Mouse (Mus musculus): Measurements from ENCODE around the gene Ovgp1.
"Not testable (repeated sequence)": the region's sequence is repeated elsewhere in the genome, so short reads cannot be mapped to it uniquely, and the experiment has no call there.

The Ovgp1 gene

GRCm38 (mm10) chr3:105973411-105973810, at the start of gene Ovgp1:
Ovgp1 (plus strand) TSS chr3:105973711.
- DNase-seq (ENCODE audit: low spot score in 2 of 2): no peak

GRCm38 (mm10) chr3:105924616-105925015, 48.9 kb upstream of the Ovgp1 start:
- DNase-seq (ENCODE audit: low spot score in 2 of 2): no peak

- DNase-seq (ENCODE audit: low spot score in 2 of 2): no peak
Measured at GRCm38 (mm10) chr3:105927561-105928194, 45.8 kb upstream of the Ovgp1 start.

- no peak for DNase-seq (ENCODE audit: low spot score in 2 of 2)
Measured at GRCm38 (mm10) chr3:105928195-105928569, 45.3 kb upstream of the Ovgp1 start.

- DNase-seq (ENCODE audit: low spot score in 2 of 2): no peak
Measured at GRCm38 (mm10) chr3:105928781-105929180, 44.7 kb upstream of the Ovgp1 start.

GRCm38 (mm10) chr3:105929821-105930220, 43.7 kb upstream of the Ovgp1 start:
- no peak for DNase-seq (ENCODE audit: low spot score in 2 of 2)

GRCm38 (mm10) chr3:105931095-105931494, 42.4 kb upstream of the Ovgp1 start:
- DNase-seq (ENCODE audit: low spot score in 2 of 2): no peak

- no peak for DNase-seq (ENCODE audit: low spot score in 2 of 2)
Measured at GRCm38 (mm10) chr3:105932240-105933071, 41.1 kb upstream of the Ovgp1 start, which contains the start of gene I830077J02Rik. I830077J02Rik (minus strand) TSS chr3:105932664.

GRCm38 (mm10) chr3:105933926-105934325, 39.6 kb upstream of the Ovgp1 start:
- no peak for DNase-seq (ENCODE audit: low spot score in 2 of 2)

GRCm38 (mm10) chr3:105935033-105935432, 38.5 kb upstream of the Ovgp1 start:
- no peak for DNase-seq (ENCODE audit: low spot score in 2 of 2)

- no peak for DNase-seq (ENCODE audit: low spot score in 2 of 2)
Measured at GRCm38 (mm10) chr3:105936111-105936510, 37.4 kb upstream of the Ovgp1 start.

GRCm38 (mm10) chr3:105951348-105951747, 22.2 kb upstream of the Ovgp1 start:
- DNase-seq (ENCODE audit: low spot score in 2 of 2): no peak

GRCm38 (mm10) chr3:105957235-105957634, 16.3 kb upstream of the Ovgp1 start:
- DNase-seq (ENCODE audit: low spot score in 2 of 2): no peak

GRCm38 (mm10) chr3:105958204-105958603, 15.3 kb upstream of the Ovgp1 start:
- DNase-seq (ENCODE audit: low spot score in 2 of 2): no peak

- DNase-seq (ENCODE audit: low spot score in 2 of 2): peak; percentile 95 to 98
Measured at GRCm38 (mm10) chr3:105958974-105959580, 14.4 kb upstream of the Ovgp1 start, which contains the start of gene Wdr77. Wdr77 (plus strand) TSS chr3:105959369.

- no peak for DNase-seq (ENCODE audit: low spot score in 2 of 2)
Measured at GRCm38 (mm10) chr3:105959585-105959984, 13.9 kb upstream of the Ovgp1 start.

GRCm38 (mm10) chr3:105959999-105960398, 13.5 kb upstream of the Ovgp1 start, which contains the start of gene Atp5f1:
Atp5f1 (minus strand) TSS chr3:105960099.
- DNase-seq (ENCODE audit: low spot score in 2 of 2): no peak

- DNase-seq (ENCODE audit: low spot score in 2 of 2): no peak
Measured at GRCm38 (mm10) chr3:105960700-105961099, 12.8 kb upstream of the Ovgp1 start.

- no peak for DNase-seq (ENCODE audit: low spot score in 2 of 2)
Measured at GRCm38 (mm10) chr3:105971831-105972446, 1.6 kb upstream of the Ovgp1 start.

GRCm38 (mm10) chr3:105974174-105974573, 663 bp downstream of the Ovgp1 start:
- no peak for DNase-seq (ENCODE audit: low spot score in 2 of 2)

- not testable (repeated sequence) for DNase-seq (ENCODE audit: low spot score in 2 of 2)
Measured at GRCm38 (mm10) chr3:105989611-105990010, 16.1 kb downstream of the Ovgp1 start.
